Comparison of ENCODE assay signal across 7 mouse cellular contexts in the genomic region with DNA sequence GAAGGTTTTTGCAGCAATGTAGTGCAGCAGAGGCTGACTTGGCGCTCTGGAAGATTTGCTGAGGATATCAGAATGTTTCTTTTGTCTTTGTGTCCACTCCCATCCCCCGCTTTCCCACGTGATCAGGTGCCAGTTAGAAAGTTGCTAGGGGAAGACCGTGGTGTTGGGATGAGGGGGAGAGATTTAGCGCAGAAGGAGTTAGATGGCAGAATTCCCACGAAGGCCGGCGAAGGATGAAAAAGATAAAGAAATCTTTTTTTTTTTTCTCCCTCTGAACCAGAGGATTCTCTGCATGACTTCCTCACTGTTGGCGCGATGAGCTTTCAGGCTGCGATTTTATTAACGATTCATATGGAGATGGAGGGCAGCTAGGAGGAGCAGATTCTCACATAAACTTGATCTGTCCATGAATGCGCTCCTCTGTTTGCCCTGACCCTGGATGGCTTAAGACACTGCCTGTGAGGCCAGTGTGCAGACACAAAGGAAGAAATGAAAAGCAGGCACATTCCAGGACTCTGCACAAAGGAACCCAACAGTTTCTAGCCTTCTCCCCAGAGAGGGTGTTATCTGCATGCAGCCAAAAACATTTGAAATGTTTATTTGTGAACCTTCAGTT.
DNase-seq lines count a peak whose midpoint lies in the region; ATAC-seq and TF ChIP-seq lines count a peak whose summit lies in the region.

No protein-coding gene starts in this region.

- peak overlapping the region; percentile 62 for H3K4me2 ChIP-seq in embryonic facial prominence, embryonic 14.5 days (ENCODE audit: low read depth, low read length)
- H3K4me2 ChIP-seq in kidney, embryonic 15.5 days, result peak overlapping the region; percentile 61
- peak overlapping the region; percentile 68 for H3K4me2 ChIP-seq in neural tube, embryonic 13.5 days

- DNase-seq in embryonic facial prominence, embryonic 14.5 days (ENCODE audit: low spot score), result peak; percentile 84
- peak; percentile 81 for DNase-seq in heart, embryonic 10.5 days (ENCODE audit: low spot score)
- no peak for DNase-seq in liver, adult 2 months (ENCODE audit: extremely low read depth, low read depth, low spot score)

- ATAC-seq in cerebellum, adult (ENCODE audit: insufficient number of reproducible peaks, low FRiP score, low TSS enrichment), result peak; percentile 78
- peak; percentile 78 for ATAC-seq in embryonic facial prominence, embryonic 14.5 days (ENCODE audit: low read depth)
- peak; percentile 90 for ATAC-seq in kidney, embryonic 15.5 days (replicated peaks; ENCODE audit: low FRiP score)
- ATAC-seq in neural tube, embryonic 13.5 days (ENCODE audit: low read depth), result peak; percentile 91
- no peak for ATAC-seq in erythroid progenitor cell, adult 5-6 weeks (replicated peaks; ENCODE audit: low FRiP score, poor library complexity, severe bottlenecking)

- TF ChIP-seq CTCF in liver, adult 2 months (IDR thresholded peaks at IDR 0.05; ENCODE audit: low read depth, low read length), result no peak

- no peaks in the 10 kb centered on the region for H3K79me2 ChIP-seq in liver, adult 2 months (ENCODE audit: control insufficient read depth, insufficient read depth, low read length)

- no peaks in the 10 kb centered on the region for H3K36me3 ChIP-seq in embryonic facial prominence, embryonic 14.5 days (ENCODE audit: control insufficient read depth, insufficient read depth, low read length)
- H3K36me3 ChIP-seq in heart, embryonic 10.5 days, result no peaks in the 10 kb centered on the region
- no peaks in the 10 kb centered on the region for H3K36me3 ChIP-seq in kidney, embryonic 15.5 days
- no peaks in the 10 kb centered on the region for H3K36me3 ChIP-seq in liver, adult 2 months (ENCODE audit: control insufficient read depth, insufficient read depth, low read length)
- H3K36me3 ChIP-seq in neural tube, embryonic 13.5 days, result 0 out of 2 replicates have a peak, but pooled peaks cover 4% of the 10 kb centered on the region

- TF ChIP-seq POLR2A in liver, adult 2 months (IDR thresholded peaks at IDR 0.05; ENCODE audit: extremely low read depth, insufficient read depth, low read length), result no peak

- H3K9me3 ChIP-seq in embryonic facial prominence, embryonic 14.5 days (ENCODE audit: control insufficient read depth, low read length), result no peaks in the 10 kb centered on the region
- H3K9me3 ChIP-seq in heart, embryonic 10.5 days, result no peaks in the 10 kb centered on the region
- H3K9me3 ChIP-seq in kidney, embryonic 15.5 days (replicated peaks), result no peaks in the 10 kb centered on the region
- no peaks in the 10 kb centered on the region for H3K9me3 ChIP-seq in neural tube, embryonic 13.5 days

- peaks cover 51% of the 10 kb centered on the region for H3K4me1 ChIP-seq in embryonic facial prominence, embryonic 14.5 days (ENCODE audit: control insufficient read depth, insufficient read depth, low read length)
- peaks cover 8% of the 10 kb centered on the region for H3K4me1 ChIP-seq in heart, embryonic 10.5 days
- H3K4me1 ChIP-seq in kidney, embryonic 15.5 days, result peaks cover 24% of the 10 kb centered on the region
- peaks cover 14% of the 10 kb centered on the region for H3K4me1 ChIP-seq in liver, adult 2 months (ENCODE audit: control insufficient read depth, insufficient read depth, low read length)
- H3K4me1 ChIP-seq in neural tube, embryonic 13.5 days (replicated peaks), result peaks cover 67% of the 10 kb centered on the region

- H3K27me3 ChIP-seq in embryonic facial prominence, embryonic 14.5 days (replicated peaks; ENCODE audit: control insufficient read depth, insufficient read depth, low read length), result no peaks in the 10 kb centered on the region
- no peaks in the 10 kb centered on the region for H3K27me3 ChIP-seq in heart, embryonic 10.5 days (ENCODE audit: insufficient read depth, poor library complexity, severe bottlenecking)
- H3K27me3 ChIP-seq in kidney, embryonic 15.5 days, result no peaks in the 10 kb centered on the region
- no peaks in the 10 kb centered on the region for H3K27me3 ChIP-seq in liver, adult 2 months (ENCODE audit: control insufficient read depth, insufficient read depth, low read length)
- H3K27me3 ChIP-seq in neural tube, embryonic 13.5 days, result no peaks in the 10 kb centered on the region

- H3K27ac ChIP-seq in embryonic facial prominence, embryonic 14.5 days (replicated peaks; ENCODE audit: low read depth, low read length), result peak overlapping the region; percentile 83
- H3K27ac ChIP-seq in heart, embryonic 10.5 days, result peak overlapping the region; percentile 86
- H3K27ac ChIP-seq in kidney, embryonic 15.5 days, result peak overlapping the region; percentile 87
- H3K27ac ChIP-seq in liver, adult 2 months (replicated peaks; ENCODE audit: insufficient read depth, low read depth, low read length), result peak overlapping the region; percentile 32; the same call in 1 of the 2 replicates
- peak overlapping the region; percentile 98 for H3K27ac ChIP-seq in neural tube, embryonic 13.5 days (replicated peaks)

- peak overlapping the region; percentile 30 for H3K4me3 ChIP-seq in embryonic facial prominence, embryonic 14.5 days (ENCODE audit: low read depth, low read length)
- H3K4me3 ChIP-seq in heart, embryonic 10.5 days, result peak overlapping the region; percentile 51
- H3K4me3 ChIP-seq in kidney, embryonic 15.5 days (replicated peaks), result peak overlapping the region; percentile 32
- H3K4me3 ChIP-seq in liver, adult 2 months (ENCODE audit: insufficient read depth, low read depth, low read length), result peak overlapping the region; percentile 11
- peak overlapping the region; percentile 35 for H3K4me3 ChIP-seq in neural tube, embryonic 13.5 days

- peak overlapping the region; percentile 55 for H3K9ac ChIP-seq in embryonic facial prominence, embryonic 14.5 days (ENCODE audit: low read depth, low read length)
- peak overlapping the region; percentile 39 for H3K9ac ChIP-seq in kidney, embryonic 15.5 days
- peak overlapping the region; percentile 9; the same call in 1 of the 2 replicates for H3K9ac ChIP-seq in liver, adult 2 months (ENCODE audit: low read depth, low read length)
- H3K9ac ChIP-seq in neural tube, embryonic 13.5 days, result peak overlapping the region; percentile 75

- WGBS in embryonic facial prominence, embryonic 14.5 days, result 3% methylated on average over 13 of the region's 13 CpGs
- WGBS in heart, embryonic 10.5 days, result 2% methylated on average over 13 of the region's 13 CpGs
- 2% methylated on average over 13 of the region's 13 CpGs for WGBS in kidney, embryonic 15.5 days
- WGBS in liver, adult 2 months, result 23% methylated on average over 13 of the region's 13 CpGs
- 2% methylated on average over 13 of the region's 13 CpGs for WGBS in neural tube, embryonic 13.5 days

Comparison
In these comparisons a context has a peak if more than half of its experiments do, and no peak if none do; other contexts are left out.
1. H3K27ac ChIP-seq: peak in every context shown above with its lines; median percentile 98 in neural tube, embryonic 13.5 days; 87 in kidney, embryonic 15.5 days; 86 in heart, embryonic 10.5 days; 83 in embryonic facial prominence, embryonic 14.5 days; 32 in liver, adult 2 months.
2. H3K9ac ChIP-seq: peak in every context shown above with its lines; median percentile 75 in neural tube, embryonic 13.5 days; 55 in embryonic facial prominence, embryonic 14.5 days; 39 in kidney, embryonic 15.5 days; 9 in liver, adult 2 months.